Mouse (Mus musculus): ENCODE measurements around the gene Stard7. TPM values are rescaled to one million over a fixed set of nuclear protein-coding genes. Genes with fewer than 3 reads are reported as not detected.

Gene Stard7
- polyA plus RNA-seq, 1 experiment from 2014 or later: 88.7 TPM

- Histone ChIP-seq H3K27ac (ENCODE audit: low read depth) (no peak overlapping the region), H3K9ac (no peak overlapping the region), H3K4me2 (no peak overlapping the region), H3K4me3 (ENCODE audit: low read depth, low read length) (no peak overlapping the region), H3K9me3 (ENCODE audit: low read depth, low read length) (no peaks in the 10 kb centered on the region), H3K4me1 (ENCODE audit: insufficient read depth) (no peaks in the 10 kb centered on the region), H3K36me3 (ENCODE audit: insufficient read depth) (0 out of 2 replicates have a peak, but pooled peaks cover 2% of the 10 kb centered on the region), H3K27me3 (ENCODE audit: insufficient read depth, low read length) (peaks cover 20% of the 10 kb centered on the region)
- ATAC-seq (ENCODE audit: insufficient read depth) (no peak), DNase-seq (no peak)
- no peak for TF ChIP-seq CTCF (IDR thresholded peaks at IDR 0.05; ENCODE audit: low read depth)
- WGBS: 70% methylated on average over 6 of the region's 6 CpGs
These were observed 69.2 kb downstream of the Stard7 start for GRCm38 (mm10) chr2:127339262-127339661.

- ATAC-seq (ENCODE audit: insufficient read depth) (peak; percentile 9; the same call in 1 of the 2 replicates), DNase-seq (peak; percentile 80)
- no peaks in the 10 kb centered on the region for H3K9me3 ChIP-seq (ENCODE audit: low read depth, low read length)
- no peaks in the 10 kb centered on the region for H3K4me1 ChIP-seq (ENCODE audit: insufficient read depth)
- no peak overlapping the region for H3K9ac ChIP-seq
- H3K4me3 ChIP-seq (ENCODE audit: low read depth, low read length): no peak overlapping the region
- H3K36me3 ChIP-seq (ENCODE audit: insufficient read depth): 0 out of 2 replicates have a peak, but pooled peaks cover 2% of the 10 kb centered on the region
- 7% methylated on average over 3 of the region's 3 CpGs for WGBS
- TF ChIP-seq CTCF (IDR thresholded peaks at IDR 0.05; ENCODE audit: low read depth): peak; percentile 91
- H3K27ac ChIP-seq (ENCODE audit: low read depth): no peak overlapping the region
- no peak overlapping the region for H3K4me2 ChIP-seq
- H3K27me3 ChIP-seq (ENCODE audit: insufficient read depth, low read length): peaks cover 16% of the 10 kb centered on the region
These were observed 71.1 kb downstream of the Stard7 start for GRCm38 (mm10) chr2:127341159-127341558.

GRCm38 (mm10) chr2:127346334-127346733, 76.3 kb downstream of the Stard7 start:
- Histone ChIP-seq H3K4me3 (ENCODE audit: low read depth, low read length) (no peak overlapping the region), H3K4me1 (ENCODE audit: insufficient read depth) (no peaks in the 10 kb centered on the region), H3K27ac (ENCODE audit: low read depth) (no peak overlapping the region), H3K4me2 (no peak overlapping the region), H3K9ac (no peak overlapping the region), H3K9me3 (ENCODE audit: low read depth, low read length) (no peaks in the 10 kb centered on the region), H3K36me3 (ENCODE audit: insufficient read depth) (no peaks in the 10 kb centered on the region), H3K27me3 (ENCODE audit: insufficient read depth, low read length) (no peaks in the 10 kb centered on the region)
- TF ChIP-seq CTCF (IDR thresholded peaks at IDR 0.05; ENCODE audit: low read depth): peak; percentile 48
- peak; percentile 35 for DNase-seq
- no peak for ATAC-seq (ENCODE audit: insufficient read depth)
- WGBS: 68% methylated on average over 1 of the region's 1 CpGs

GRCm38 (mm10) chr2:127347147-127347985, 77.3 kb downstream of the Stard7 start:
- H3K27me3 ChIP-seq (ENCODE audit: insufficient read depth, low read length): no peaks in the 10 kb centered on the region
- no peaks in the 10 kb centered on the region for H3K4me1 ChIP-seq (ENCODE audit: insufficient read depth)
- H3K4me2 ChIP-seq: no peak overlapping the region
- TF ChIP-seq CTCF (IDR thresholded peaks at IDR 0.05; ENCODE audit: low read depth): no peak
- 75% methylated on average over 13 of the region's 13 CpGs for WGBS
- ATAC-seq (ENCODE audit: insufficient read depth): no peak
- H3K36me3 ChIP-seq (ENCODE audit: insufficient read depth): no peaks in the 10 kb centered on the region
- no peak overlapping the region for H3K27ac ChIP-seq (ENCODE audit: low read depth)
- DNase-seq: no peak
- H3K9ac ChIP-seq: no peak overlapping the region
- H3K4me3 ChIP-seq (ENCODE audit: low read depth, low read length): no peak overlapping the region
- H3K9me3 ChIP-seq (ENCODE audit: low read depth, low read length): no peaks in the 10 kb centered on the region

Other genes with a start within 250 kb of the Stard7 start
- 51.3 and 54.2 TPM in 2 replicates for gene Blvra, start 199.6 kb upstream of the Stard7 start, polyA plus RNA-seq (2014; fragmentation: Nextera tagmentation; extraction: Ambion mirVana)
- 119 and 123 TPM in 2 replicates for gene Ncaph, start 136.3 kb upstream of the Stard7 start, polyA plus RNA-seq (2014; fragmentation: Nextera tagmentation; extraction: Ambion mirVana)
- gene Itpripl1, start 126.8 kb upstream of the Stard7 start, polyA plus RNA-seq (2014; fragmentation: Nextera tagmentation; extraction: Ambion mirVana): 25.6 and 26.5 TPM in 2 replicates
- gene 1810024B03Rik, start 61.9 kb upstream of the Stard7 start, polyA plus RNA-seq (2014; fragmentation: Nextera tagmentation; extraction: Ambion mirVana): 1.9 and 2.8 TPM in 2 replicates
- gene Snrnp200, start 61.8 kb upstream of the Stard7 start, polyA plus RNA-seq (2014; fragmentation: Nextera tagmentation; extraction: Ambion mirVana): 75.1 TPM in 2 replicates
- gene Ciao1, start 22.4 kb upstream of the Stard7 start, polyA plus RNA-seq (2014; fragmentation: Nextera tagmentation; extraction: Ambion mirVana): 58.5 and 61.3 TPM in 2 replicates
- gene Tmem127, start 22.3 kb upstream of the Stard7 start, polyA plus RNA-seq (2014; fragmentation: Nextera tagmentation; extraction: Ambion mirVana): 22.0 and 22.6 TPM in 2 replicates
- gene Dusp2, start 65.9 kb downstream of the Stard7 start, polyA plus RNA-seq (2014; fragmentation: Nextera tagmentation; extraction: Ambion mirVana): 12.3 and 15.7 TPM in 2 replicates
- gene Astl, start 68.4 kb downstream of the Stard7 start, polyA plus RNA-seq (2014; fragmentation: Nextera tagmentation; extraction: Ambion mirVana): not detected in 2 replicates
- gene Adra2b, start 93.0 kb downstream of the Stard7 start, polyA plus RNA-seq (2014; fragmentation: Nextera tagmentation; extraction: Ambion mirVana): not detected in 2 replicates
- gene Gpat2, start 155.0 kb downstream of the Stard7 start, polyA plus RNA-seq (2014; fragmentation: Nextera tagmentation; extraction: Ambion mirVana): 0.27 and 0.42 TPM in 2 replicates
- gene Fahd2a, start 174.3 kb downstream of the Stard7 start, polyA plus RNA-seq (2014; fragmentation: Nextera tagmentation; extraction: Ambion mirVana): 18.7 and 25.0 TPM in 2 replicates